Mouse (Mus musculus) liver, postnatal 0 days (tissue): ENCODE measurements around the gene Gm11733. TPM values are rescaled to one million over a fixed set of nuclear protein-coding genes. Genes with fewer than 3 reads are reported as not detected.

ENCODE experiments used
- ATAC-seq: fragments of 200-750 bp; cut with Nextera tagmentation; 2 replicates; pipeline ENCODE4 v1.8.0; 2017; ENCODE audit warnings: mild to moderate bottlenecking, moderate library complexity
- DNase-seq: peaks from one replicate; pipeline ENCODE4 v3.0.0-alpha.2; 2016
- H3K27ac ChIP-seq: fragments of 300-500 bp; sonication (generic); 2 replicates; pipeline ENCODE4 v1.5.1; 2014; ENCODE audit warnings: antibody characterized with exemption, moderate library complexity, mild to moderate bottlenecking, low read depth
- H3K27me3 ChIP-seq: fragments of 300-500 bp; sonication (generic); 2 replicates; pipeline ENCODE4 v1.6.1; 2014; ENCODE audit warnings: low read length, control low read depth, mixed read lengths; ENCODE audit not compliant: insufficient read depth
- H3K36me3 ChIP-seq: fragments of 300-500 bp; sonication (generic); replicated peaks from 2 replicates; pipeline ENCODE4 v1.6.1; 2014; ENCODE audit warnings: mild to moderate bottlenecking, control low read depth, low read length, moderate library complexity, mixed read lengths; ENCODE audit not compliant: insufficient read depth
- H3K4me1 ChIP-seq: fragments of 300-500 bp; sonication (generic); 2 replicates; pipeline ENCODE4 v1.6.1; 2014; ENCODE audit warnings: antibody characterized with exemption, mild to moderate bottlenecking, control low read depth; ENCODE audit not compliant: insufficient read depth
- H3K4me2 ChIP-seq: fragments of 300-500 bp; sonication (generic); 2 replicates; pipeline ENCODE4 v1.6.1; 2014; ENCODE audit warnings: low read depth, mild to moderate bottlenecking, low read length, moderate library complexity, mixed read lengths
- H3K4me3 ChIP-seq: fragments of 300-500 bp; sonication (generic); 2 replicates; pipeline ENCODE4 v1.5.1; 2014; ENCODE audit warnings: low read depth, low read length
- H3K9ac ChIP-seq: fragments of 300-500 bp; sonication (generic); replicated peaks from 2 replicates; pipeline ENCODE4 v1.6.1; 2014; ENCODE audit warnings: mild to moderate bottlenecking, moderate library complexity
- H3K9me3 ChIP-seq: fragments of 300-500 bp; sonication (generic); 2 replicates; pipeline ENCODE4 v1.6.1; 2016; ENCODE audit warnings: mild to moderate bottlenecking, control low read depth, low read length, mixed read lengths
- CTCF ChIP-seq: sonication (generic); IDR thresholded peaks from 2 replicates; pipeline ENCODE4 v1.5.1; 2016; ENCODE audit warnings: antibody characterized with exemption, low read depth
- EP300 ChIP-seq: IDR thresholded peaks from 2 replicates; pipeline ENCODE4 v1.6.1; 2016; ENCODE audit warnings: antibody characterized with exemption, low read depth, mild to moderate bottlenecking
- WGBS: fragments of 180-500 bp; shearing (Covaris S2); extraction: QIAGEN DNeasy Blood & Tissue Kit; methylation state at CpG from one replicate; pipeline ENCODE4 v1.1.7; 2014; ENCODE audit not compliant: insufficient replicate concordance; 5-methylcytosine and 5-hydroxymethylcytosine counted together
- polyA plus RNA-seq: library from polyadenylated mRNA; unstranded; fragments of >200 nt; fragmentation: Nextera tagmentation; extraction: Ambion mirVana; gene quantifications from 2 replicates; pipeline ENCODE4 v1.2.1, GENCODE M21; 2015

Gm11733 gene
- polyA plus RNA-seq, 1 experiment from 2014 or later: not detected

DNA sequence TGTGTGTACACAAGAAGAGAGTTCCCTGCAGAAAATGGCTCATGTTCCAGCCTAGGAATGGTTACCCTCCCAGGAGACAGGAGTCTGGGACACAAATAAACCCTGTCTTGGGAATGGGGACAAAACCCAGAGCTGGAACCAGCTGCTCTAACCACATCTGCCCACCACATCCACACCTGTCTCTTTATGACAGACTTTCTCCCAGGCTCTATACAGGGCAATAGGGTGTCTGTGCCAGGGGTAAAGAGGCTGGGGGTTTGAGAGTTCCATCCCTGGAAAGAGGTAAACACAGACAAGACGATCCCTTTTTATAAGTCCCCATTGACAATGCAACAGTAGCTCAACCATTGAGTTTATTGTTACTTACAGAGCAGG is 14.0 kb downstream of the Gm11733 start:
- Histone ChIP-seq H3K4me1 (no peaks in the 10 kb centered on the region), H3K9ac (no peak overlapping the region), H3K4me2 (no peak overlapping the region), H3K36me3 (no peaks in the 10 kb centered on the region), H3K4me3 (no peak overlapping the region), H3K27ac (no peak overlapping the region), H3K9me3 (no peaks in the 10 kb centered on the region), H3K27me3 (0 out of 2 replicates have a peak, but pooled peaks cover 4% of the 10 kb centered on the region)
- WGBS: 56% methylated on average over 1 of the region's 1 CpGs
- DNase-seq (no peak), ATAC-seq (no peak)
- TF ChIP-seq EP300 (no peak), CTCF (no peak)

DNA sequence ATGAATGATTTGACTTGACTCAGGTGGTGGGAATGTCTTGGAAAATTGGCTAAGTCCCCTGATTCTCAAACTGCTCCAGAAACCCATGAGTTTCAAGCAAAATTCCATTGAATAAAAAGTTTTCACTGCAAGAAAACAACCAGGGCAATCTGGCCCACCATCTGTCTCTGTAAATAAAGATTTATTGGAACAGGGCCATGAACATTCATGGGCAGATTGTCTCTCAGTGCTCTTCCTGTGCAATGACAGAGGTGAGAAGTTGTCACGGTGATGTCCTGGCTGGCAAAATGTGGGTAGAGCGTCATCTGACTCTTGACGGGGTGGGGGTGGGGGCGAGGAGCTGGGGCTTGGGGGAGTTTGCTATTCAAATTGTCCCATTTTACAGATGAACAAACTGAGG is 24.8 kb downstream of the Gm11733 start:
- Histone ChIP-seq H3K4me1 (no peaks in the 10 kb centered on the region), H3K4me3 (no peak overlapping the region), H3K9ac (no peak overlapping the region), H3K27me3 (no peaks in the 10 kb centered on the region), H3K9me3 (no peaks in the 10 kb centered on the region), H3K4me2 (no peak overlapping the region), H3K36me3 (no peaks in the 10 kb centered on the region), H3K27ac (no peak overlapping the region)
- TF ChIP-seq CTCF: no peak
- no peak for TF ChIP-seq EP300
- 82% methylated on average over 4 of the region's 4 CpGs for WGBS
- DNase-seq (no peak), ATAC-seq (no peak)

DNA sequence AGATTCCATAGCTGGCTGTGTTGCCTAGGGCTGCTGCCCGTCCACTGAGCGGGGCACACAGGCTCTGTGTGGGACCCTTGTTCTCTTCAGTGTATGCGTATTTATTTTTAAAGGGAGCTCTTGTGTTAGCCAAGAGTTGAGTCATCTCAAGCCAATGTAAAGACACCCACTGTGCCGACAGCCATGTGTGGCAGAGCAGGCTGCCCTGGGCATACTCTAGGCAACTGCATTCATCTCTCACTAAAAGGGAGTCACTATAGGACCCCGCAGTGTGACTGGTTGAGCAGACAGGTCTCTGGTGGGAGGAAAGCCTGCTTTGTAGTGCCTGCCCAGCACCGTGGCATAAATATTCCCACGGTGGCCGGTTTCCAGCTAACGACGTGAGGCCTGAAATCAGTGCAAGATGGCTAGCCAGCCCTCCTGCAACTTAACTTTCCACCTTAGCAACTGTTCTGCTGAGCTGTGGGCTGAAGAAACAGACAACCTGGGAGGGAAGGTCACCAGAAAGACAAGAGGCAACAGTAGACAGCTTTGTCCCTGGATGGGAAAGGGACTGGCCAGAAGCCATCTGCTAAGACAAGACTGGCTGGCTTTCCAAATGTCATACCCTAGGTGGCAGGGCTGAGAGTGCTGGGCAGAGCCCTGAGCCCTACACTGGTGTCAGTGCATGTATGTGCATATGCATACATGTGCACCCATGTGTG is 31.7 kb downstream of the Gm11733 start:
- no peaks in the 10 kb centered on the region for H3K36me3 ChIP-seq
- 82% methylated on average over 10 of the region's 10 CpGs for WGBS
- no peak overlapping the region for H3K9ac ChIP-seq
- no peaks in the 10 kb centered on the region for H3K4me1 ChIP-seq
- H3K27me3 ChIP-seq: no peaks in the 10 kb centered on the region
- H3K4me3 ChIP-seq: no peak overlapping the region
- no peaks in the 10 kb centered on the region for H3K9me3 ChIP-seq
- H3K4me2 ChIP-seq: no peak overlapping the region
- ATAC-seq (no peak), DNase-seq (no peak)
- TF ChIP-seq EP300 (no peak), CTCF (no peak)
- H3K27ac ChIP-seq: no peak overlapping the region

DNA sequence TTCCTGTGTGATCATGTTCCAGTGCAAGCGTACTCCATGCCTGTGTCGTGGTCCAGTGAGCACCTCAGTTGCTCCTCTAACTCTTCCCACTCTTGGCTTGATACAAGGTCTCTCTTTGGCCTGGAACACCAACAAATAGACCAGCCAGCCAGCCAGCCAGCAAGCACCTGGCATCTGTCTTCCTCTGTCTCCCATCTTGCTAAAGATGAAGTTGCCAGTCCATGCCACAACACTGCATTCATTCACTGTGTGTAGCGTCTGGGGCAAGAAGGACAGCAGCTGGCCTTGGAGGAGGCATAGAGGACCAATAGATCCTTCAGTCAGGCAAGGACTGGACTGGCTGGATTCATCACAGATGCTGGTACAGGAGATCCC is 32.2 kb downstream of the Gm11733 start:
- Histone ChIP-seq H3K27me3 (no peaks in the 10 kb centered on the region), H3K27ac (no peak overlapping the region), H3K4me3 (no peak overlapping the region), H3K4me1 (no peaks in the 10 kb centered on the region), H3K9me3 (no peaks in the 10 kb centered on the region), H3K4me2 (no peak overlapping the region), H3K36me3 (no peaks in the 10 kb centered on the region), H3K9ac (no peak overlapping the region)
- DNase-seq: no peak
- 73% methylated on average over 3 of the region's 3 CpGs for WGBS
- TF ChIP-seq CTCF (no peak), EP300 (no peak)
- ATAC-seq: no peak

DNA sequence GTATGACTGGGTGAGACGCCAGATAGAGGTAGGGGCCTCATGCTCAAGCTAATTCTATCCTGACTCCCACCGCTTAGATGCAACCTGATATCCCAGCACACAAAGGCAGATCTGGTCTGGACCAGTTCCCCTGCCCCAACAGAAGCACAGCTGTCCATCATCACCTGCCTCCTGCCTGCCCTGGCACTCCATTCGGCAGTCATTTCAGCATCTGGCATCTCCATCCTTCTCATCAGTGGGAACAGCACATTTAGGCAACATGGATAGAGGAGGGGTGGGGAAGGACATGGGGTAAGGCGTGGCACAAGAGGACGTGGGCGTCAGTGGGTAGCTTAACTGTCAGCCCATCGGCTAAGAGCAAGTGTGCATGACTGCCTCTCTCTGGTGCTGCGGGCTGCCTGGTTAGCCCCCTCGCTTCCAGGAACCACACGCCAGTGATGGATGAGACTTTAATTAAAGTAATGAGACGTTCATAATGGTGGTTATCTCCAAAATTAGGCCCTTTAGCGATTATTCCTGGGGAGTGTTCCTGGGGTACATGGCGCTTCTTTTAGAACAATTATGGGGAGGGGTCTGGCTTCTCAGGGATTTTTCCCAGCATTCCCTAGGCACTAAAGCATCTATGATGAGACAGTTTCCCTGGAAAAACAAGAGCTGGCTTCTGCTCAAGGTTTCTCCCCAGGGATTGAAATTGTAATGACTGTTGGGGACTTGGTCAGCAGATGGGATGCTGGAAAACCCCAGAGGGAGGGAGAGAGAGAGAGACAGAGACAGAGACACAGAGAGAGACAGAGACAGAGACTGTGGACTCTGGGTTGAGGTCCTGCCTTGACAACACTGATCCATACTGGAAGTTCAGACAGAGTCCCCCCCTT is 38.0 kb downstream of the Gm11733 start:
- no peak overlapping the region for H3K9ac ChIP-seq
- H3K9me3 ChIP-seq: no peaks in the 10 kb centered on the region
- no peak for TF ChIP-seq EP300
- no peak for TF ChIP-seq CTCF
- 68% methylated on average over 13 of the region's 13 CpGs for WGBS
- no peak overlapping the region for H3K4me2 ChIP-seq
- H3K4me3 ChIP-seq: no peak overlapping the region
- H3K4me1 ChIP-seq: no peaks in the 10 kb centered on the region
- DNase-seq (no peak), ATAC-seq (no peak)
- no peaks in the 10 kb centered on the region for H3K27me3 ChIP-seq
- no peaks in the 10 kb centered on the region for H3K36me3 ChIP-seq
- H3K27ac ChIP-seq: no peak overlapping the region

DNA sequence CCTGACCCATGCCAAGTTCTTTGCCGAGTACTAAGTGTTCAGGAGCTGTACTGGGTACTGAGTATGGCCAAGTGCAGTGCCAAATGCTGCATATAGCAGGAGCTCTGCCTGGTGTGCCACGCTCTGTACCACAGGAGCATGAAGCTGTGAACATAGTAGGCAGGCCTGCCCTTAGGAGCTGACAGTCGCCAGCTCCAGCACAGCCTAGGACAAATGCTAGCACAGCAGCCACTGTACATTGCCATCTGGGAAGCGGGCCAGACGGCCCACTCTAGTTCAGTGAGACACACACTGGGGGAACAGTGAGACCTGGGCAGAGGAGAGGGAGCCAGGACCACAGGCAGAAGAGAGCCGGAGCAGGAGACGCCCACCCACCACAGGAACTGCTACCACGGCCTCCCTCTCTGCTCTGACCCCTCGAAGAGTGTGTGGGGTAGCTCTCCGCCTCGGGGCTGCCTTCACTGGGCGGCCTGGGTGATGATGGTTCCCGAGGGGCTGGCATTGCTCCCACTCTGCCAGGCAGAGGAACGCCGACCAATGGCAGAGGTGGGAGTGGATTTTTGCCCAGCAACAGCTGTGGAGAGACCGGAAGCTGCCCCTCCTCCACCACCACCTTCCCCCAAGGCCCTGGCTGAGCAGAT is 38.8 kb downstream of the Gm11733 start:
- H3K9me3 ChIP-seq: no peaks in the 10 kb centered on the region
- H3K27me3 ChIP-seq: no peaks in the 10 kb centered on the region
- H3K4me2 ChIP-seq: no peak overlapping the region
- no peak overlapping the region for H3K9ac ChIP-seq
- no peak overlapping the region for H3K4me3 ChIP-seq
- no peaks in the 10 kb centered on the region for H3K4me1 ChIP-seq
- H3K36me3 ChIP-seq: no peaks in the 10 kb centered on the region
- no peak overlapping the region for H3K27ac ChIP-seq
- no peak for TF ChIP-seq CTCF
- no peak for TF ChIP-seq EP300
- DNase-seq: no peak
- WGBS: 70% methylated on average over 16 of the region's 16 CpGs
- ATAC-seq: no peak
